Mouse (Mus musculus) adrenal gland, postnatal 36 days (tissue): ENCODE measurements around the gene Camta2. TPM values are rescaled to one million over a fixed set of nuclear protein-coding genes. Genes with fewer than 3 reads are reported as not detected.

Experiments used
- DNase-seq, 2 experiments: peaks; one replicate each; pipeline ENCODE4 v3.0.0; 2021; ENCODE audit warnings: mixed read lengths in 1 of 2
- long read RNA-seq, 2 experiments: library from polyadenylated mRNA; stranded (forward); transcript quantifications; one replicate each; pipeline ENCODE4 v2.0.0; 2021; ENCODE audit warnings: borderline sequencing depth in 2 of 2
- total RNA-seq, 2 experiments: library from RNA; stranded (reverse); gene quantifications; 2 replicates each; pipeline ENCODE4 v1.2.3; 2021

Gene Camta2
- 10 to 100 TPM; 36.5 to 45.7 TPM for total RNA-seq
- long read RNA-seq, experiment 1, partial matches to known transcripts = 14 of 15 reads
- long read RNA-seq, experiment 1, other reads (novel, unspliced or antisense) = 1 of 15 reads
- long read RNA-seq, experiment 2, full-length matches to known transcripts = 3 of 19 reads
- long read RNA-seq, experiment 2, partial matches to known transcripts = 14 of 19 reads
- long read RNA-seq, experiment 2, other reads (novel, unspliced or antisense) = 2 of 19 reads

DNA sequence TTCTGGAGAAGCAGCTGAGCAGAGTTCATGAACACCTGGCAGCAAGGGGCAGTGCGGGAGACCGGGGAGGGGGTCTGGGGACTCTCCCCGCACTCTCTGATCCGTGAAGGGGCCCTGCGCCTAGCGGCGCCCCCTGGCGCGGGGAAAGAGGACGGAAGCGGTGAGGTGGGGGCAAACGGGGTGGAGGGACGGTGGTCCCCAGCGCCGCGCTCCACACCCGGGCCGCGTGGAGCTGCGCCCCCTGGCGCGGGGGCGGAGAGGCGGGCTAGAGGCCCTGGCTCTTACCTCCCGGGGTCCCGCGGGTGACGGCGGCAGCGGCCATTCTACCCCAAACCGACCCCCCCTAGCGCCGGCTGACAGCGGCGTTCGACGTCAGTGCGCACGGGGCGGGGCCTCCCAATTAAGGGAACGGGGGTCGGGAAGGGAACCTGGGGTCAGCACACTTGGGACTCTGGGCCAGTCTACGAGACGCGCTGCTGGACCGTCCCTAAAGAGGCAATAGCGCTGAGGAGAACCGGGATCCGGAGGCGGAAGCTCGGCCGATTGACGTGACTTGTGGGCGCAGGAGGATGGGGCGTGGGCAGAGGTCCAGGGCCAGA is at the start of gene Camta2:
TSS of gene Camta2 (minus strand) at position 505 of the 599 bp plus-strand sequence.
- peak; percentile 91 to 95 for DNase-seq

DNA sequence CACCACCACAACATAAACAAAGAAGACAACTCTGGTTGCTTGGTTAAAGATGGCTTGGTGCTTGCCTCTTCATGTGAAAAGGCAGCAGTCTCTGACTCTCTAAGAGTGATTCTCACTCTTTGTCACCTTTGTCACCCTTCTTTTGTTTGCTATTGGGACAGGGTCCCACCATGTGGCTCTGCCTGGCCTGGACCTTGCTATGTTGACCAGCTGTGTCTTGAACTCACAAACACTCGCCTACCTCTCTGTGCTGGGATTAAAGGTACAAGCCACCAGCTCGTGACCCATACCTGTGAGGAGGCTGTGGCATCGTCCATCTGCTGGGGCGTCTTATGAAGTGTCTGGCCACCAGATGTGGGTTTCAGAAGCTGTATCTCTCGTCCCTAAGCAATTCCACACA is 45.4 kb upstream of the Camta2 start:
- no peak for DNase-seq

DNA sequence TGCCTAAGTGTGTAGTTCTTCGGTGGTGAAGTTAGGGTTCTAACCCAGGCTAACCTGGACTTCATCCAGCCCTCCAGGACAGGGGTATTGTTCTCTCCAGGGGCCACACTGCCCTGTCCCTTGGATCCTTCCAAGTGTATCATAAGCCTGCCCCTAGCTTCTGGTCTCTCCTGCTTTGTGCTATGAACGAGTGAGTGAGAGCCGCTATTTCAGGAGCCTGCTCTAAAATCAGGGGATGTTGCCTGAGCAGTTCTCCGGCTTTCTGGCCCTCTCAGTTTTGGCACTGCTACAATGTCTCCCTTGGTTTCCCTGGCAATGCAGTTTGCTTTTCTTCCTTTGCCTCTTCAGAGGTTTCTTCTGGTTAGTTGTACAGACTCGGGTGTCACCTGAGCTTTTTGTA is 43.3 kb upstream of the Camta2 start:
- no peak for DNase-seq

DNA sequence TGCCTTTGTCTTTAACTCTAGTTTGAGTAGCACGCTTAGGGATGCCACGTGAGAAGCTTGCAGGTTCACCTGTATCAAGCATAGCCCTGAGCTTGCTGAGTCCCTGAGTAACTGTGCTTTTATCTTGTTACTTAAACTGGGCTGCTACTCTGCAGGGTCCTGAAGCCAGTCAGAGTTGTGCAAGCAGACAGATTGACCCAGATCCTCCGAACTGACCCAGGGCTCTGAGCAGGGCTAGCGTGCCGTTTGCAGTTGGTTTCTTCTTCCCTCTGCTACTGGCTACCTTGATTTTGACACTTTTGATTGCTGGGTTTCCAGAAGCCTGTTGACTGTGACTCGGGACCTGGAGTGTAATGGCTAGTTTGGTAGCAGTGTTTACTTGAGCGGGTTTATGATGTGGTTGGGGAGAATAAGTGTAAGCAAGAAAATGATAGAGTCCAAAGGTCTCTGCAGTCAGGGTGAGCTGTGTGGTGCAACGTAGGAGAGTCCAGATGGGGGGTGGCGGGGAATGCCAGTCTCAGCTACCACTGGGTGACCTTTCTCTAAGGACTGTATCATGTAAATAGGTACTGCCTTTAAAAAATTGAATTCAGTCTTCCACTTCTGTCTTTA is 42.6 kb upstream of the Camta2 start:
- DNase-seq = peak; percentile 34 to 36

DNA sequence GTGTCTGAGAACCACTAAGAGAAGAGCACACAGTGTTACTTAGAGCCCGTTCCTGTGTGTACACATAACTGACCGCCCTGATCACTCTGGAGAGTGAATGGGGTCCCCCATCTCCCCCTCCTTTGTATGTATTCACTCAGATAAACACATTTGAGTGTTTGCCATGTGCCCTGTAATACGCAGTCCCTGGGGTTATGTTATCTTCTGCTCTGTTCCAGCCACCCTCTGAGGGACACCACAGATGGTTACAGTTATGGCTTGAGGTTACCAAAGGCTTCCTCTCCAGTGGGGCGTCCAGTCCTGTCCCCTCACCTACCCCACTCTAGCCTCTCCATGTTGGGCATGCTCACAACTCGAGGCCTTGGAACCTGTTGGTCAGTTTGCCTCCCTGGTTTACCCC is 39.5 kb upstream of the Camta2 start:
- DNase-seq = no peak

DNA sequence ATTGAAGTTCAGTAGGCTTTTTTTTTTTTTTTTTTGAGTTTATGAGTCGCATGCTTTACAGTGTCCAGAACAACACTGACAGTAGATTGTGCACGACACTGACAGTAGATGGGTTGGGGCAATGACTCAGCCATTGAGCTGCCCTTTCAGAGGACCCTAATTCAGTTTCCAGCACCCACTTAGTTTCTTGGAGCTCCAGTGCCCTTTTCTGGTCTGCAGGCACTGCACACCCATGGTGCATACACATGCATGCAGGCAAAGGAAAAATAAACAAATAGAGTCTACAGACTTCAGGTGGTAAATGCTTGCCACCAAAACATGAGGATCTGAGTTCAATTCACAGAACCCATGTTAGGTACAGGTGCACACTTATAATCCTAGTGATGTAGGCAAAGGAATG is 38.7 kb upstream of the Camta2 start:
- no peak for DNase-seq

DNA sequence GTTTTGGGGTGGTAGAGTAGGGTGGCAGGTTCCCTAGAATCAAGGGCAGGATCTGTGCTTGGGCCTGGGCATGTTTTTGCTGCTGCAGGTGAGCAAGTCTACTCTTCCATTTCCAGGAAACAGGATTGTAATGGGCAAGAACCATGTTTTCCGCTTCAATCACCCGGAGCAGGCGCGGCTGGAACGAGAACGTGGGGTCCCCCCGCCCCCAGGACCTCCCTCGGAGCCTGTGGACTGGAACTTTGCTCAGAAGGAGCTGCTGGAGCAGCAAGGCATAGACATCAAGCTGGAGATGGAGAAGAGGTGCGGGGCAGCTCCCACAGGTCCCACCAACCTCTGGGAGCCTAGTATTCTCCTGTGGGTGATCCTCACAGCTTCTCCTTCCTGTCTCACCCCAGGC is 36.8 kb upstream of the Camta2 start:
- DNase-seq = no peak

DNA sequence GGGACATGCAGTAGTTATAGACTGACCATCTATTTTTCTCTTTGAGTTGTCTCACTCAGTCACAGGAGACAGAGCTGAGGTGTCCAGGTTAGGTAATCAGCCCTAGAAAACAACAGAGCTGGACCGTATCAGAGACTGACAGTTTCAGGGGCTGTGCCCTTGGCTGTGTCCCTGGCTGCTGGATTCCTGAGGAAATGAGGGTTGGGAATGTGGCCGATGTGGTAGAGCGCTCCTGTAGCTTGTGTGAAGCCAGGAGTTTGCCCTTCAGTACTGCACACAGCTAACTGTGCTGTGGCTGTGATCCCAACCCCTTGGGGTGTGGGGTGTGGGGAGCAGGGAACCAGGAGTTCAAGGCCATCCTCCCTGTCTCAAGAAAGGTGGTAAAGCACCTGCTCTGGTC is 33.2 kb upstream of the Camta2 start:
- peak; percentile 63 to 68 for DNase-seq

DNA sequence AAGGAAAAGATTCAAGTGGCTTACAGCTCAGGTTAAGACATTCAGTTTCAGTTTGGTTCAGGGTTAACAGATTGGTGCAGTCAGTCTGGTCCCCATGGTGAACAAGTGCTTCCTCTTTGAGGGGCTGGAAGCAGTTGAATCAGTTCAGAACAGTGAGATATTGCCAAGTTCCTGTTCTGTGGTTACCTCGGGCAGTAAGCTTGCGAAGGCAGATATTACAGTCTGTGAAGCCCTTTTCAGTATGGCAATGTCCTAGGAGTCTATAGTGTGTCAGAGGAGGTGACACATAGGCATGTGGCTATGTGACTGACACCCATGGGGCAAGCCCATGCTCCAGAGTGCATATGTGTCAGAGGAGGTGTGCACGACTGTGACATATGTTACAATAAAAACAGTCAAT is 32.7 kb upstream of the Camta2 start:
- DNase-seq = no peak

DNA sequence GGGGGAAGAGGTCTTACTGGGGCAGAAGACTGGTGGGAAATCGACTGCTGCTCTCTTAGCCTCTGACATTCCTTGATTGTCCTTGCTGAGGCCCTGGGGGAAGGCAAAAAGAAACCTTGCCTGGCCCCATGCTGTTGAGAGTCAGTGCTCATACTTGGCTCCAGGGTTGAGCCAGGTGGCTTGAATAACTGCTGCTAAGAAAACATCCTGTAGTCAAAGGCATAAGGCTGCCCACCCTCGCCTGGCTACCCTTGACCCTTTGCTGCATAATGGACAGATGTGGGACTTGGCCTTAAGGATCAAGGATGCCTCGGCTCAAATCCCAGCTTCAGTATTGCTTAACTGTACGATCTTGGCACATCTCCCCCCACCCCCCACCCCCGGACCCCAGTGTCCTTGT is 30.6 kb upstream of the Camta2 start:
- peak; percentile 56 to 63 for DNase-seq

DNA sequence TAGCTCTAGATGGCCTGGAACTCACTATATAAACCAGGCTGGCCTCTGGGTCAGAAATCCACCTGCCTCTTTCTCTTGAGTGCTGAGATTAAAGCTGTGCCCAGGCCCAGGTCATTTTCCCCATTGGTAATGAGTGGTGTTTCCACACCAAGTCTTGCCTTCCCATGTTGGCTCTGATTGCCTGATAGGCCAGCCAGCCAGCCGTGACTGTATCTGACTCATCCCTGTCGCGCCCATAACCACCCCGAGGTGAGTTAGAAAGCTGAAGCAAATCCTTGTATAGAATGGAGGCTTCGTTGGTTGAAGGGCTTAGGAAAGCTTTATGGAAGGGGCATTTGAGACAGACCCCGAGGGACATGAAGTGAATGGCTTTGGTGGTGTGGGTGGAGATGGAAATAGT is 27.9 kb upstream of the Camta2 start:
- peak; percentile 57 to 75 for DNase-seq

DNA sequence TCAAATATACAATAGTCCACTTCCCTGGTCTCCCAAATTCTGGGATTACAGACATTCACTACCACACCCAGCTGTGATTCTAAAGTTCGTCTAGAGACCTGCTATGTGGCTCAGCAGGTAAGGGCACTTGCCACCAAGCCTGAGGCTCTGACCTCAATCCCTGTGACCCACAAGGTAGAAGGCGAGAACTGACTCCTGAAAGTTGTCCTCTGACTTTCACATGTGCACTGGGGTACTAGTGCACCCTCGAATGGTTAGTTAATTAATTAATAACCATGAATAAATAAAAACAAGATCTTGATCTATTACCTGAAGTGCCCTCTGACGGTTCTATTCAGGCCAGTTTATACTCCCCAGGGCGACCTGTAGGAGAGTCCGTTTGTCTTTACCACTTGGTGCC is 25.3 kb upstream of the Camta2 start:
- DNase-seq = no peak

DNA sequence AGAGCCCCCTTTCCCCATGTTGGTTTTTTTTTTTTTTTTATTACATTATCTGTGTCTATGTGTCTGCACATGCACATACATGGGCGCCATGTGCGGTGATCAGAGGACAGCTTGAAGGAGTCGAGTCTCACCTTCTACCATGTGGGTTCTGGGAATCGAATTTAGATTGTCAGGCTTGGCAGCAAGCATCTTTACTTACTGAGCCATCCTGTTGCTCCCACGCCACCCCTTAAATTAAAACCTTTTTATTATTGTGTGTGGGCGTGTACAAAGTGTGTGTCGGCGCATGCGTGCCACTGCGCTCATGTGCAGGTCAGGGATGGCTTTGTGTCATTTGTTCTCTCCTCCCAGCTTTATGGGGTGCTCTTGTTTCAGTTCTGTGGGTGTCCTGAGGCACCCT is 23.1 kb upstream of the Camta2 start:
- DNase-seq = no peak

DNA sequence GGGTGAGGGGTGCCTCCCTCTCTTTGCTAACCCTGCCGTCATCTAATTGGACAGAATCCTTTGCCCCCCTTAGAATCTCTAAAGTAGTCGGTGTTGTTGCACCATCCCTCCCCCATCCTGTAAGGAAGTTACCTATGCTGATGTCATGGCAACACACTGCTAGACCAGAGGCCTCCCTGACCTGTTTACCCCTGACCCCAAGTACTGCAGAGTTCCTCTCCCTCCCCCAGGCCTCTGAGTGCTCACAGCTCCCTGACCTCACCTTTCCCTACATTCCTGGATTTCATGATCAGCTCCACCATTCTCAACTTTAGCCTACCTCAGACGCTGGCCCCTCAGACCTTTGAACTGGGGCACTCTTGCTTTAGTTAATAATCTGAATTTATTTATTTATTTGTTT is 18.2 kb upstream of the Camta2 start:
- DNase-seq = no peak

DNA sequence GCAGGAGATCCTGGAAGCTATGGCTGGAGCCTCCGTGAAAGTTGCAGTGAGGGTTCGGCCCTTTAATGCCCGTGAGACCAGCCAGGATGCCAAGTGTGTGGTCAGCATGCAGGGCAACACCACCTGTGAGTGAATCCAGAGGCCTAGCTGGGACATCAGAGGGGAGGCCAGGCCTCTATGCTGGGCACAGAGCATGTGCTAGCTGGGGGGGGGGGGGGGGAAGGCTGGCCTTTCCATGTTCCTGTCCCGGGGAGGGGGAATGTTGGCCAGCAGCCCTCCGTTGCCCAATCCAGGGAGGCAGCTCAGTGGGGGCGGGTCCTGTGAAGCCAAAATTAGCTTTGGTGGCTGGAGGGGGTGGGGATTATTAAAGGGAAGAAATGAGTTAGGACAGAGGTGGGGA is 14.9 kb upstream of the Camta2 start:
- peak in 1 of 2 experiments; percentile 63 for DNase-seq

DNA sequence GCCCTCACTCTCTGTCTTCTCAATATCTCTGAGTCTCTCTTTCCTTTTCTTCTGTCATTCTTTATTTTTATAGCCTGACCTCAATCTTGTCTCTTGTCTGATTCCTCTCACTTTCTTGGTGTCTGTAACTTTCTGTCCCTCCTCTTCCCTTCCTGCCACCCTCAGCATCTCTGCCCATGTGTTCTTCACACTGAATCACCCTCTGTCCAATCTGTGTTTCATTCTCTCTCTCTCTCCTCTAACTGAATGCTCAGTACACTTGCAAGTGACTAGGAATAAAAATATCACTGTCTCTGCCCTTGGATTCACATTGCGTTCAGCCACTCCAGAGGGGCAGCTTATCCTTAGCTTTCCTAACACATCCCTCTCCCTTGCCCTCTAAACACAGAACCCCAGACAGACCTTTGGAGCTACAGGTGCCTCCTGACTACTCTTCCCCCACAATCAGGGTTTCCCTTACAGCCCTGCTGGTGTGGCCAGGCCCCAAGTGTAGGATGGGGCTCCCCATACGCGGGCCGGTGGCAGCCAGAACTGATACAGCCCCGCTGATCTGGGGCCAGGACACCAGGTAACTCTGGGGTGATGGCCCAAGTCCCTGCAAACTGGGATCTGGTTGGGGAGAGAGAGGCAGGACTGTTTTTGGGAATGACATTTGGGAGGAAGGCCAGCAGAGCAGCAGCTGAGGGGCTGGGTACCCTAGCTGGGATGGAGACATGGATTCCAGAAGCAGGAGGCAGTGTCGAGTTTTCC is 14.3 kb upstream of the Camta2 start:
- no peak for DNase-seq

DNA sequence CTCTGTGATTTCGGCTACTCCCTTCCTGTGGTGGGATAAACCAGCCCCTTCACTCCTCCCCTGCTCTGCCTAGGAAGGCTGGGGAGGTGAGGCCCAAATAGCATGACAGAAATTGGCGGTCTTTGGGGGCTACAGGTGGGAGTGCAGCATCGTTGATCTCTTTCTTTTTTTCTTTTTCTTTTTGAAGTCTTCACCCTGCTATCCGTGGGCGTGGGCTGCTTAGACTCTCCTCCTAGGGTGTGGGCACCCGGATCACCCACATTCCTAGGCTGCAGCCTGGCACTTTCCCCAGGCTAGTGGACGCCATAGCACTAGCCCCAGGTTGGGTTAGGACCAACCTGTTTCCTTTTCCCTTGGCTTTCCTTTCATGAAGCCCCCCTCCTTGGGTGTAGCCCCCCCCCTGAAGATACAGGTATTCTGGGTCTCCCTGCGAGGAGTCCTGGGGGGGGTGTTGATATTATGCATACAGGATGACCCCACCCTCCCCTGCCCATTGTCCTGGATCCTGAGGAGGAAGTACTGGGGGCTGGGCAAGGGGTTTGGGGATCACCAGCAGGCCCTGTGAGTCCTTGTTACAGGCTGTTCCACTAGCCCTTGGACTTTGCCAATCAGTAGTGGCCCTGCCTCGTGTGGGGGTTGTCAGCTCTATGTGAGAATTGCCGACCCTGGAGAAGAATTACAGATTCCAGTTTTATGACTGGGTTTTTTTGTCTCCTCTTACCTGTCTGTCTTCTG is 13.5 kb upstream of the Camta2 start:
- DNase-seq = no peak

DNA sequence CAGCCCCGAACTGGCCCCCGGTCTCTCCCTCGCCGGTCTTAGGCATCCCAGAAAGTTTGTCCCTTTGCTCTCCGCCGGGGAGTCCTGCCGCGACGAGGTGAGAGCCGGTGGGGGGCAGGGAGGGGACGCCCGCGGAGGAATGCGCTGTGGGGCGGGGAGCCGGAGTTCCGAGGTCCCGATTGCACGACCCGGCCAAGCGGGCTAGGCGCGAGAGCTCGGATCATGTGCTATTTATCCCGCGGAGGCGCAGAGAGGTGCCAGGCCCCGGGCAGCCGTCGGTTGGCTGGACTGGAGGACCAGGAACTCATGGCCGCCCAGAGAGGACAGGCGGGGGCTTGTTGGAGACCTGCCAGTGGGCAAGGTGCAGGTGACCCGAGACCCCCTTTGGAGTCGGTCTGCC is 12.7 kb upstream of the Camta2 start:
- peak; percentile 76 to 87 for DNase-seq

DNA sequence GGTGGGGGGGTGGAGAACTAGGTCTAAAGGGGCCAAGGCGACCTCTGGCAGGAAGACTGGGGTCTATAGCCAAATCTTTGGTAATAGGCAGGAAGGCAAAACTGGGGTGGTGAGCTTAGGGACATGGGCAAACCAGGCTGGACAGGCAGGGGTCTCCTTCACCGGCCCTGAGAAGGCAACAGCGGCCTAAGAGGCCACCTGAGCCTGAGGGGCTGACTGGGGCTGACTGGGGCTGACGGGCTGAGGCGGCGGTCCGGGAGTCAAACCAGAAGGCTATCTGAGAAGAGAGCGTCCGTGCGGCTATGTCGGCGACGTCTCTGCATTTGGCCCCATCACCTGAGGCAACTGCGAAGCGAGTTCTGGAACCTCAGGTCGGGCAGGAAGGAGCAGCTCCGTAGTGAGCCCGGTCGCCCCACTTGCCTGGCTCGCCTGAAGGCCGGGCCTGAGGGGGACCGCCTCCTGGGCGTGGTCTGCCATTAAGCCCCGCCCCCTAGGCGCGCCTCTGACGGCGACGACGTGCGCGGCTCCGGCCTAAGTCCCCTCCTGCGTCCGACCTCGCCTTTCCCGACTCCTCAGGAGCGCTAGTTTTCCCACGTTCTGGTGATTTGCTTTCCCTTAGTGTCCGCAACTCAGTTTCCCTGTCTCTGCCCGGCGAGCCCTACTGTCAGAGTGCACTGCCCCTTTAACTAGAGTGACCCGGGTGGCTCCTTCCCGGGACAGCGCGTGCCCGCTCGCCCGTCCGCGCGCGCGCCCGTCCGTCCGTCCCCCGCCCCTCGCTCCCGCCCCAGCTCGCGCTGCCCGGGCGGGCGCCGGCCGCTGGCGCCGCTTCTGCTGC is 12.0 kb upstream of the Camta2 start, which contains the start of the genes Inca1 and Kif1c:
TSS of gene Inca1 (minus strand) at position 434 of the 835 bp plus-strand sequence.
TSS of gene Kif1c (plus strand) at position 827 of the 835 bp plus-strand sequence.
- peak; percentile 96 to 98 for DNase-seq

DNA sequence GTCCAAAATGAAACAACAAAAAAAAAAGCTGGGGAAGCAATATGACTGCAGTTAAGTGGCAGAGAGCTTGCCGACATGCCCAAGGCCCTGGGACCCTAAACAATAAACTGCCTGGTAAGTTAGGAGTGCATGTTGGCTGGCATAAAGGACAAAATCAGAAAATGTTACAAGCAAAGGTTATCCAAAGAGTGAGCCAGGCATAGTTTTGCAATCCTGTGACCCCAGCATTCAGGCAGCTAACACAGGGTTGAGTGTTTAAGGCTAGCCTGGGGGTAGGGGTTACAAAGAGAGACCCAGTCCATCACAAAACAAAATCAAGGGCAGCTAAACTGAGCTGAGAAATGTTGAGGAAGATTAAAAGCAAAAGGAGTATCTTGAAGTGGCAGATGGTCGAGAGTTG is 11.1 kb upstream of the Camta2 start:
- no peak for DNase-seq

DNA sequence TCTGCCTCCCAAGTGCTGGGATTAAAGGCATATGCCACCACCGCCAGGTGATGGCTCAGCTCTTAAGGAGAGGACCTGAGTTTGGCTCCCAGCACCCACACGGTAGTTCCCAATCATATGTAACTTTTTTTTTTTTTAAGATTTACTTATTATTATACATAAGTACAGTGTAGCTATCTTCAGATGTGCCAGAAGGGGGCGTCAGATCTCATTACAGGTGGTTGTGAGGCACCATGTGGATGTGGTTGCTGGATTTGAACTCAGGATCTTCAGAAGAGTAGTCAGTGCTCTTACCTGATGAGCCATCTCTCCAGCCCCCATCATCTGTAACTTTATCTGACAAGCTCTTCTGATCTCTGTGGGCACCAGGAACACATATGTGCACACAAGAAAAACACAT is 9.5 kb upstream of the Camta2 start:
- no peak for DNase-seq
